Mouse (Mus musculus) hematopoietic multipotent progenitor cell, adult 10-12 weeks (in vitro differentiated cells): ENCODE results near the gene Shld1. TPM values are rescaled to one million over a fixed set of nuclear protein-coding genes. Genes with fewer than 3 reads are reported as not detected.

Experiments used
- polyA plus RNA-seq: library from polyadenylated mRNA; stranded (reverse); fragments of >175 nt; gene quantifications from 2 replicates; pipeline ENCODE4 v1.2.3, GENCODE M21; 2012; ENCODE audit warnings: low replicate concordance

The Shld1 gene
- 2.2 and 4.2 TPM in 2 replicates for polyA plus RNA-seq

GRCm38 (mm10) chr2:132686756-132687737 lies at the start of gene Shld1:
Gene Shld1, plus strand, starts transcription at chr2:132686931.

GRCm38 (mm10) chr2:132780978-132781377 lies 94.2 kb downstream of the Shld1 start, which contains the start of gene Chgb:
Gene Chgb, plus strand, starts transcription at chr2:132781278.

Other genes starting within 250 kb of the Shld1 start
- 103 and 169 TPM in 2 replicates for gene Gpcpd1, start 99.2 kb upstream of the Shld1 start, polyA plus RNA-seq
- 0.07 TPM in 1 of 2 replicates, not detected in the other for gene Chgb, start 94.3 kb downstream of the Shld1 start, polyA plus RNA-seq
- 6.0 and 7.0 TPM in 2 replicates for gene Trmt6, start 129.1 kb downstream of the Shld1 start, polyA plus RNA-seq
- 0.38 and 0.57 TPM in 2 replicates for gene Mcm8, start 129.2 kb downstream of the Shld1 start, polyA plus RNA-seq
- gene Crls1, start 159.7 kb downstream of the Shld1 start, polyA plus RNA-seq, result 25.3 and 34.1 TPM in 2 replicates
- gene Lrrn4, start 194.0 kb downstream of the Shld1 start, polyA plus RNA-seq, result 0.14 and 0.20 TPM in 2 replicates